ENCODE assay signal across 8 mouse cellular contexts in genomic region chr17:17766481-17766880, GRCm38 (mm10).
DNase-seq lines count a peak whose midpoint lies in the region; ATAC-seq and TF ChIP-seq lines count a peak whose summit lies in the region.

No protein-coding gene starts in this region.

- H3K4me2 ChIP-seq in midbrain, embryonic 13.5 days (replicated peaks) = no peak overlapping the region

- H3K9ac ChIP-seq in ES-E14 (ENCODE audit: insufficient read depth, low read depth, low read length, poor library complexity, severe bottlenecking) = no peak overlapping the region
- no peak overlapping the region for H3K9ac ChIP-seq in midbrain, embryonic 13.5 days (replicated peaks)

- DNase-seq in left cerebral cortex, adult 11 months (ENCODE audit: low spot score) = peak; percentile 29
- DNase-seq in left cerebral cortex, adult 8-10 months (ENCODE audit: low spot score in 2 of 2) = no peak
- DNase-seq in ES-E14 (ENCODE audit: low read depth, low spot score) = peak; percentile 55
- peak; percentile 48 for DNase-seq in cerebellum, adult 8-10 months
- peak; percentile 3 to 59 for DNase-seq in heart, postnatal 14 days
- DNase-seq in layer of hippocampus, adult 8-10 months (ENCODE audit: low spot score in 2 of 2) = peak; percentile 2 to 3
- DNase-seq in yolk sac, embryonic 10.5 days (ENCODE audit: low spot score) = peak; percentile 31

- in situ Hi-C loops in ES-E14 (cut with MboI; ENCODE audit: low sequenced_read_pairs in 2 of 2, unreplicated experiment in 2 of 2) = no loop called here

- 10% methylated on average over 3 of the region's 3 CpGs for WGBS in midbrain, embryonic 13.5 days

- no peaks in the 10 kb centered on the region for H3K36me3 ChIP-seq in ES-E14 (ENCODE audit: control insufficient read depth, insufficient read depth, low read length, poor library complexity, severe bottlenecking)
- H3K36me3 ChIP-seq in midbrain, embryonic 13.5 days = no peaks in the 10 kb centered on the region

- no peaks in the 10 kb centered on the region for H3K9me3 ChIP-seq in ES-E14 (ENCODE audit: control insufficient read depth, insufficient read depth, low read depth, low read length)
- H3K9me3 ChIP-seq in midbrain, embryonic 13.5 days = no peaks in the 10 kb centered on the region

- H3K4me3 ChIP-seq in ES-E14 (ENCODE audit: insufficient read depth in 1 of 2, low read depth in 1 of 2, low read length in 2 of 2, poor library complexity in 1 of 2, severe bottlenecking in 1 of 2) = no peak overlapping the region
- no peak overlapping the region for H3K4me3 ChIP-seq in midbrain, embryonic 13.5 days (replicated peaks)

- H3K27me3 ChIP-seq in midbrain, embryonic 13.5 days = 0 out of 2 replicates have a peak, but pooled peaks cover 3% of the 10 kb centered on the region

- H3K27ac ChIP-seq in ES-E14 (ENCODE audit: insufficient read depth, low read depth, low read length, poor library complexity, severe bottlenecking) = no peak overlapping the region
- no peak overlapping the region for H3K27ac ChIP-seq in midbrain, embryonic 13.5 days

- intact Hi-C loops in heart, postnatal 14 days (cut with DNase I) = loop anchor here (1.0 to 5.0 kb wide), 2 partner anchors 71 to 130 kb away; no protein-coding TSS in a partner anchor

- ATAC-seq in midbrain, embryonic 13.5 days = peak; percentile 83

- no peaks in the 10 kb centered on the region for H3K4me1 ChIP-seq in ES-E14 (ENCODE audit: control insufficient read depth in 2 of 2, insufficient read depth in 2 of 2, low read length in 2 of 2, poor library complexity in 1 of 2)
- H3K4me1 ChIP-seq in midbrain, embryonic 13.5 days (replicated peaks) = no peaks in the 10 kb centered on the region

TF ChIP-seq in ES-E14, 5 proteins besides CTCF, POLR2A, EP300 and RAD21:
- TF ChIP-seq ZC3H11A (IDR thresholded peaks at IDR 0.05; ENCODE audit: borderline replicate concordance, low read depth, low read length) = peak; percentile 77
- TF ChIP-seq CHD2 (IDR thresholded peaks at IDR 0.05; ENCODE audit: low read depth, low read length) = no peak
TF ChIP-seq in ES-E14: peak in this region for 1.

Comparison
In these comparisons a context has a peak if more than half of its experiments do, and no peak if none do; other contexts are left out.
1. DNase-seq: peak in left cerebral cortex, adult 11 months (single experiment), ES-E14 (single experiment), cerebellum, adult 8-10 months (single experiment), heart, postnatal 14 days (2 of 2), layer of hippocampus, adult 8-10 months (2 of 2) and yolk sac, embryonic 10.5 days (single experiment); none in left cerebral cortex, adult 8-10 months (0 of 2).